Mouse (Mus musculus) embryo, embryonic 11 days (tissue): ENCODE measurements around the gene Cars.

Source experiments
- DNase-seq: peaks from one replicate; pipeline ENCODE4 v3.0.0-alpha.2; 2015

Gene Cars

DNA sequence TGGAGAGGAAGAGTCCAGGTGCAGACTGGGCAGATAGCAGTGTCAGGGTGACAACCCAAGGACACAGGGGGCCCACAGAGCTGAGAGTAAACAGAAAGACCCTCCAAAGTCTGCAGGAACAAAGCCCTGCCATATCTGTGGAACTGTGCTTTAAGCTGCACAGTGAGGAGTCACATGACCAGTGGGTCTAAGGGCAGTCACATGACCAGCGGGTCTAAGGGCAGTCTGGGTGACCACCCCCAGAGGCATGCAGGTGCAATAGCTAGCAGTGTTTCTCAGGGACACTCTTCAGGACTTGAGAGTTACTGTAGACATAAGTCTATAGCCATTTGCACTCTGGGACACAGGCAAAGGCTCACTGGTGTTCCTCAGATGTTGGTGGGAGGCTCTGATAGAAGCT, 90.3 kb downstream of the Cars start:
- no peak for DNase-seq
